Mouse (Mus musculus) CH12.LX (cell line): Measurements from ENCODE around the gene Hoxb3. TPM values are rescaled to one million over a fixed set of nuclear protein-coding genes. Genes with fewer than 3 reads are reported as not detected.

Experiments used
- DNase-seq: peaks from one replicate; pipeline ENCODE4 v3.0.0-alpha.2; 2013; ENCODE audit errors: extremely low read depth
- H3K27ac ChIP-seq: 2 replicates; pipeline ENCODE4 v1.5.1; 2012; ENCODE audit warnings: low read depth, mild to moderate bottlenecking, control low read depth, moderate library complexity; ENCODE audit not compliant: insufficient read depth
- H3K27me3 ChIP-seq: replicated peaks from 2 replicates; pipeline ENCODE3; 2012; ENCODE audit warnings: inconsistent platforms
- H3K36me3 ChIP-seq, 2 experiments: replicated peaks in 1 of 2; 2 replicates each; pipeline versions ENCODE3 to v1.6.1; 2012; ENCODE audit warnings: inconsistent platforms in 1 of 2, low read length in 1 of 2, mild to moderate bottlenecking in 1 of 2, mixed read lengths in 1 of 2, moderate library complexity in 1 of 2; ENCODE audit not compliant: control insufficient read depth in 1 of 2, insufficient read depth in 1 of 2
- H3K4me1 ChIP-seq, 2 experiments: 2 replicates each; pipeline ENCODE4 v1.6.1; 2012; ENCODE audit warnings: inconsistent platforms in 1 of 2, moderate library complexity in 1 of 2; ENCODE audit not compliant: insufficient read depth in 2 of 2, control insufficient read depth in 1 of 2
- H3K4me2 ChIP-seq: 2 replicates; pipeline ENCODE4 v1.6.1; 2012; ENCODE audit warnings: low read depth, mild to moderate bottlenecking, control low read depth; ENCODE audit not compliant: poor library complexity, insufficient read depth, severe bottlenecking
- H3K4me3 ChIP-seq, 3 experiments: fragments of 150-350 bp in 1 of 3; sonication (generic) in 1 of 3; replicated peaks in 1 of 3; 2 replicates each; pipeline versions ENCODE3 to v1.5.1; 2011 to 2012; ENCODE audit warnings: low read depth in 2 of 3, low read length in 2 of 3, mild to moderate bottlenecking in 2 of 3, moderate library complexity in 2 of 3, control low read depth in 1 of 3, improper control_type of control experiment in 1 of 3, inconsistent platforms in 1 of 3, mixed read lengths in 1 of 3; ENCODE audit not compliant: poor library complexity in 1 of 3
- H3K79me2 ChIP-seq: replicated peaks from 2 replicates; pipeline ENCODE4 v1.6.1; 2012; ENCODE audit warnings: mild to moderate bottlenecking, moderate library complexity; ENCODE audit not compliant: control insufficient read depth, poor library complexity, insufficient read depth, severe bottlenecking; ENCODE audit errors: extremely low read depth
- H3K9ac ChIP-seq: 2 replicates; pipeline ENCODE4 v1.6.1; 2012; ENCODE audit warnings: low read depth, mild to moderate bottlenecking, control low read depth, moderate library complexity; ENCODE audit not compliant: insufficient read depth
- H3K9me3 ChIP-seq: replicated peaks from 2 replicates; pipeline ENCODE3; 2012; ENCODE audit warnings: low read length, inconsistent platforms, mixed read lengths
- BHLHE40 ChIP-seq: IDR thresholded peaks from 2 replicates; pipeline ENCODE4 v1.6.1; 2011; ENCODE audit warnings: mild to moderate bottlenecking, low read depth, low read length, improper control_type of control experiment
- CHD1 ChIP-seq: IDR thresholded peaks from 2 replicates; pipeline ENCODE4 v1.6.1; 2012; ENCODE audit warnings: low read depth, low read length, improper control_type of control experiment, inconsistent platforms
- CTCF ChIP-seq, 2 experiments: IDR thresholded peaks in 1 of 2; conservative IDR thresholded peaks in 1 of 2; 2 replicates each; pipeline ENCODE4 v1.5.1; 2011 to 2012; ENCODE audit warnings: low read depth in 2 of 2, low read length in 2 of 2, improper control_type of control experiment in 1 of 2, inconsistent platforms in 1 of 2, mild to moderate bottlenecking in 1 of 2, moderate library complexity in 1 of 2
- E2F4 ChIP-seq: IDR thresholded peaks from 2 replicates; pipeline ENCODE4 v1.6.1; 2011; ENCODE audit warnings: low read depth, low read length, improper control_type of control experiment; ENCODE audit not compliant: insufficient replicate concordance
- EP300 ChIP-seq: IDR thresholded peaks from 2 replicates; pipeline ENCODE4 v1.6.1; 2011; ENCODE audit warnings: low read length, improper control_type of control experiment
- KAT2A ChIP-seq: IDR thresholded peaks from 2 replicates; pipeline ENCODE4 v1.6.1; 2012; ENCODE audit warnings: low read length, improper control_type of control experiment, inconsistent platforms; ENCODE audit not compliant: insufficient replicate concordance
- MAX ChIP-seq: IDR thresholded peaks from 2 replicates; pipeline ENCODE4 v1.6.1; 2011; ENCODE audit warnings: low read length, improper control_type of control experiment
- MAZ ChIP-seq: IDR thresholded peaks from 2 replicates; pipeline ENCODE4 v1.6.1; 2012; ENCODE audit warnings: low read depth, mild to moderate bottlenecking, inconsistent platforms, low read length, improper control_type of control experiment, moderate library complexity
- MXI1 ChIP-seq: IDR thresholded peaks from 2 replicates; pipeline ENCODE4 v1.6.1; 2011; ENCODE audit warnings: mild to moderate bottlenecking, low read depth, low read length, improper control_type of control experiment
- NRF1 ChIP-seq: IDR thresholded peaks from 2 replicates; pipeline ENCODE4 v1.6.1; 2014; ENCODE audit warnings: low read depth, mild to moderate bottlenecking, inconsistent platforms, low read length, improper control_type of control experiment, moderate library complexity
- POLR2A ChIP-seq: IDR thresholded peaks from 2 replicates; pipeline ENCODE4 v1.6.1; 2011; ENCODE audit warnings: low read depth, mild to moderate bottlenecking, improper control_type of control experiment, low read length
- POLR2AphosphoS2 ChIP-seq: IDR thresholded peaks from 2 replicates; pipeline ENCODE4 v1.6.1; 2011; ENCODE audit warnings: low read depth, low read length, improper control_type of control experiment
- RCOR1 ChIP-seq: conservative IDR thresholded peaks from 2 replicates; pipeline ENCODE4 v1.6.1; 2012; ENCODE audit warnings: low read depth, mild to moderate bottlenecking, inconsistent platforms, low read length, improper control_type of control experiment
- SIN3A ChIP-seq: IDR thresholded peaks from 2 replicates; pipeline ENCODE4 v1.6.1; 2012; ENCODE audit warnings: low read length, improper control_type of control experiment, inconsistent platforms
- SMC3 ChIP-seq: IDR thresholded peaks from 2 replicates; pipeline ENCODE4 v1.6.1; 2011; ENCODE audit warnings: low read depth, low read length, improper control_type of control experiment
- TCF12 ChIP-seq: IDR thresholded peaks from 2 replicates; pipeline ENCODE4 v1.6.1; 2014; ENCODE audit warnings: low read depth, mild to moderate bottlenecking, inconsistent platforms, low read length, improper control_type of control experiment
- UBTF ChIP-seq: IDR thresholded peaks from 2 replicates; pipeline ENCODE4 v1.6.1; 2012; ENCODE audit warnings: low read depth, mild to moderate bottlenecking, inconsistent platforms, low read length, improper control_type of control experiment, moderate library complexity
- USF2 ChIP-seq: conservative IDR thresholded peaks from 2 replicates; pipeline ENCODE4 v1.6.1; 2011; ENCODE audit warnings: low read depth, low read length, improper control_type of control experiment
- ZKSCAN1 ChIP-seq: IDR thresholded peaks from 2 replicates; pipeline ENCODE4 v1.6.1; 2012; ENCODE audit warnings: low read depth, inconsistent platforms, low read length, improper control_type of control experiment, borderline replicate concordance
- ZNF384 ChIP-seq: IDR thresholded peaks from 2 replicates; pipeline ENCODE4 v1.6.1; 2012; ENCODE audit warnings: low read depth, low read length, improper control_type of control experiment, inconsistent platforms
- dilution Hi-C: fragments of 300-500 bp; cut with MboI; formaldehyde crosslinking; loops from 2 replicates; pipeline ENCODE4 v1.14.3; 2020; ENCODE audit warnings: low sequenced_read_pairs; ENCODE audit not compliant: extremely low pct_unique_long_range_greater_than_20kb, extremely low pct_ligation_motif_present
- in situ Hi-C: fragments of 300-500 bp; cut with MboI; formaldehyde crosslinking; loops from 3 replicates; pipeline ENCODE4 v1.14.3; 2019; ENCODE audit warnings: low sequenced_read_pairs, low pct_ligation_motif_present, low pct_unique_long_range_greater_than_20kb, mixed read lengths
- polyA plus RNA-seq: library from polyadenylated mRNA; unstranded; fragments of >175 nt; gene quantifications from 2 replicates; pipeline ENCODE4 v1.2.1, GENCODE M21; 2012; ENCODE audit warnings: low read depth; ENCODE audit not compliant: insufficient read length
- total RNA-seq, 2 experiments: library from RNA; depleted of rRNA; stranded (reverse); fragments of 300-350 nt in 1 of 2; fragments of >200 nt in 1 of 2; gene quantifications; 2 replicates each; pipeline ENCODE4 v1.2.3; 2012 to 2014

The Hoxb3 gene
- total and polyA plus RNA-seq, 3 experiments = 0.07 to 0.29 (median 0.21) TPM

GRCm38 (mm10) chr11:96316696-96317607, 6.2 kb upstream of the Hoxb3 start:
- dilution Hi-C loops = no loop called here
- Histone ChIP-seq H3K36me3 (peaks cover 0 to 11% of the 10 kb centered on the region in 2 experiments), H3K27me3 (peaks cover 38% of the 10 kb centered on the region), H3K27ac (no peak overlapping the region), H3K4me2 (no peak overlapping the region), H3K4me1 (peaks cover 4 to 16% of the 10 kb centered on the region in 2 experiments; a peak in 2 of 4 replicates), H3K9me3 (no peaks in the 10 kb centered on the region), H3K79me2 (no peaks in the 10 kb centered on the region), H3K9ac (no peak overlapping the region), H3K4me3 (no peak overlapping the region)
- TF ChIP-seq MXI1 (no peak), UBTF (no peak), CTCF (conservative IDR thresholded peaks at IDR 0.05 in 1 of 2, IDR thresholded peaks at IDR 0.05 in 1 of 2; ENCODE audit: low read depth in 2 of 2, low read length in 2 of 2) (no peak), EP300 (no peak), E2F4 (no peak), USF2 (no peak), RCOR1 (no peak), ZKSCAN1 (no peak), TCF12 (no peak), POLR2A (no peak), SMC3 (no peak), ZNF384 (no peak)
- in situ Hi-C loops = loop anchor here (25.0 kb wide), 1 partner anchor 220 kb away; no protein-coding TSS in a partner anchor
- no peak for DNase-seq

- H3K4me1 ChIP-seq = peaks cover 4 to 15% of the 10 kb centered on the region in 2 experiments; a peak in 2 of 4 replicates
- TF ChIP-seq SIN3A (no peak), MAZ (peak; percentile 8; the same call in 1 of the 2 replicates), KAT2A (no peak), SMC3 (no peak), CHD1 (0 out of 2 replicates have a peak, but pooled peaks have one; percentile 30), BHLHE40 (0 out of 2 replicates have a peak, but pooled peaks have one; percentile 4), MAX (peak; percentile 40; the same call in 1 of the 2 replicates), RCOR1 (0 out of 2 replicates have a peak, but pooled peaks have one; percentile 20), NRF1 (no peak), POLR2AphosphoS2 (no peak), CTCF (conservative IDR thresholded peaks at IDR 0.05 in 1 of 2, IDR thresholded peaks at IDR 0.05 in 1 of 2; ENCODE audit: low read depth in 2 of 2, low read length in 2 of 2) (no peak)
- H3K36me3 ChIP-seq = peaks cover 0 to 11% of the 10 kb centered on the region in 2 experiments
- dilution Hi-C loops (no loop called here), in situ Hi-C loops (loop anchor here (25.0 kb wide), 1 partner anchor 220 kb away; no protein-coding TSS in a partner anchor)
- H3K4me3 ChIP-seq = peak within 1 kb of the TSS; percentile 76 to 98 (median 82)
- peak; percentile 10 for DNase-seq
- peak within 1 kb of the TSS; percentile 96 for H3K9ac ChIP-seq
- no peaks in the 10 kb centered on the region for H3K9me3 ChIP-seq
- H3K27me3 ChIP-seq = peaks cover 31% of the 10 kb centered on the region
- no peak within 1 kb of the TSS for H3K27ac ChIP-seq
- peak within 1 kb of the TSS; percentile 81 for H3K4me2 ChIP-seq
- H3K79me2 ChIP-seq = no peaks in the 10 kb centered on the region
These were observed 5.3 kb upstream of the Hoxb3 start, which contains the start of gene Hoxb4 for GRCm38 (mm10) chr11:96317608-96318367. Hoxb4 (plus strand) TSS chr11:96318267.
